Mouse (Mus musculus) cerebellum, adult 2 months (tissue): ENCODE data around the gene Ncoa5. TPM values are rescaled to one million over a fixed set of nuclear protein-coding genes. Genes with fewer than 3 reads are reported as not detected.

Source experiments
- DNase-seq, 2 experiments: peaks; one replicate each; pipeline ENCODE4 v3.0.0; 2021
- H3K27ac ChIP-seq: fragments of 200-500 bp; 2 replicates; pipeline ENCODE4 v1.5.1; 2012; ENCODE audit warnings: low read length, control low read depth, inconsistent platforms; ENCODE audit not compliant: insufficient read depth
- H3K27me3 ChIP-seq: fragments of 200-500 bp; 2 replicates; pipeline ENCODE4 v1.6.1; 2012; ENCODE audit warnings: inconsistent platforms, mild to moderate bottlenecking, low read length, moderate library complexity; ENCODE audit not compliant: control insufficient read depth, insufficient read depth
- H3K4me1 ChIP-seq: fragments of 200-500 bp; 2 replicates; pipeline ENCODE4 v1.6.1; 2011; ENCODE audit warnings: low read length; ENCODE audit not compliant: control insufficient read depth, insufficient read depth
- H3K4me3 ChIP-seq: fragments of 200-500 bp; replicated peaks from 2 replicates; pipeline ENCODE3; 2011; ENCODE audit warnings: mild to moderate bottlenecking, low read depth, low read length, control low read depth; ENCODE audit not compliant: insufficient read depth
- CTCF ChIP-seq: fragments of 200-500 bp; IDR thresholded peaks from 2 replicates; pipeline ENCODE4 v1.5.1; 2011; ENCODE audit warnings: low read depth, mild to moderate bottlenecking, control low read depth, low read length, moderate library complexity, borderline replicate concordance; ENCODE audit not compliant: insufficient read depth
- POLR2A ChIP-seq: fragments of 200-500 bp; IDR thresholded peaks from 2 replicates; pipeline ENCODE4 v1.6.1; 2011; ENCODE audit warnings: low read length, control low read depth, borderline replicate concordance; ENCODE audit not compliant: insufficient read depth
- WGBS: fragments of 180-500 bp; shearing (Covaris S2); methylation state at CpG from one replicate; pipeline ENCODE4 v1.1.7; 2018; 5-methylcytosine and 5-hydroxymethylcytosine counted together
- polyA plus RNA-seq: library from polyadenylated mRNA; depleted of rRNA; stranded (reverse); fragments of >200 nt; gene quantifications from 2 replicates; pipeline ENCODE4 v1.2.3, GENCODE M21; 2012

The Ncoa5 gene
- polyA plus RNA-seq, 1 experiment: 54.9 TPM

DNA sequence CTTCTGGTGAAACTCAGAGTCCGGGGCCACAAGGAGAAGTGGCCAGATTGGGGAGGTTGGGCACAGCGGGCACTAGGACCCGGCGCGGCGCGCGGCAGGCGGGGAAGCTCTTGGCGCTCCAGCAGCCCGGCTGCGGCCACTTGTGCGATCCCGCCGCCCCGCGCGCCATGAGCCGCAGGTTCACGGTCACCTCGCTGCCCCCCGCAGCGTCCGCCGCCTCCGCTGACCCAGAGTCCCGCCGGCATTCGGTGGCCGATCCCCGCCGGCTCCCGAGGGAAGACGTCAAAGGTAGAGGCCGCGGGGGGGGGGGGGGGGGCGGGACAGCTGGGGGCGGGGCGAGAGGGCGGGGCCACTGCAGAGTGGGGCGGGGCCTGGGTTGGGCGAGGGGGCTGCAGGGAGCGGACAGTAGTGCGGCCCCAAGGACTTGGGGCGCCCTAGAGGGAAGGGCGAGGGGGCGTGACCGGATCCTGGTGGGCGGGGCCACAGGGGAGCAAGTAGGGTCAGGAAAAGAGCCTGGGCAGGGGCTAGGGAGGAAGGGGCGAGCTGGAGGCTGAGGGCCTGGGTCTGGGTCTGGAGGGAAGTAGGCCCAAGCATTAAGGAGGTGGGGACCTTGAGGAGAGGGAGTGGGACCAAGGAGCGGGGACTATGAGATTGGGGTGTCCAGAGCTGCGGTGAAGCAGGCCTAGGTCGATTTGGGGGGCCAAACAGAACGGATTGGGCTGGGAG lies 73.8 kb downstream of the Ncoa5 start, which contains the start of gene Slc12a5:
Slc12a5 (plus strand) TSS at position 87 of the 726 bp plus-strand sequence.
- 3% methylated on average over 30 of the region's 54 CpGs for WGBS
- H3K4me3 ChIP-seq: peak within 1 kb of the TSS; percentile 69
- DNase-seq: peak; percentile 82 to 84
- TF ChIP-seq POLR2A (no peak), CTCF (no peak)
- peaks cover 11% of the 10 kb centered on the region; the same call in 1 of the 2 replicates for H3K4me1 ChIP-seq
- peak within 1 kb of the TSS; percentile 27; the same call in 1 of the 2 replicates for H3K27ac ChIP-seq
- H3K27me3 ChIP-seq: no peaks in the 10 kb centered on the region

DNA sequence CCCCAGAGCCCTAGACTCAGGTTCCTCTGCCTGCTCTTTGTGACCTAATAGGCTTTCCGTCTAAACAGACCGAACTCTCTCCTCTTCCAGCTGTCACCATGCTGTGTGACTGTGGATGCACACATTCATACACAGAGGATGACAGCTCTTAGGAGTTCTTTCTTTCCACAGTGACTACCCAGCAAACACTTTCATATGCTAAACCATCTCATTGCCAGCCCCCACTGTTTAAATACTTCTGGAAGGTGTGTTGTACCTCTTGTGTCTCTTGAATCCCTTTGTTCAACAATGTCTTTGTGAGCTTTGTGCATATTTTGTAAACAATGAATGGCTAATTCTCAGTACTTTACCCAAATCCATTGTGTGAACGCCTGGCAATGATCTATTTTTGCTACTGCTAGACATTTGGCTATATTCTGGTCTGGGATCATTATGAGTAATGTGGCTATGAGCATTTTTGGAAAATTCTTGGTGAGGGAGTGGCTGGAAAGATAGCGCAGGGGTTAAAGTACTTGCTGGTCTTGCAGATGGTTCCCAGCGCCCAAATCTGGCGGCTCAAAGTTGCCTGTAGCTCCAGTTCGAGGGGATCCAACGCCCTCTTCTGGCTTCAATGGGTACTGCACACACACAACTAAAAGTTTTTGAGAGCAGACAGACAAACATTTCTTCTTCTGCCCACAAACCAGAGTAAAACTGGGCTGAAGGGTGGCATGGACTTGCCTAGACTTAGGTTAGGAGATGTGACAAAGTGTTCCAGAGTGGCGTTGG lies 76.9 kb downstream of the Ncoa5 start:
- Histone ChIP-seq H3K4me1 (peaks cover 16% of the 10 kb centered on the region), H3K4me3 (no peak overlapping the region), H3K27me3 (no peaks in the 10 kb centered on the region), H3K27ac (no peak overlapping the region)
- TF ChIP-seq CTCF: 0 out of 2 replicates have a peak, but pooled peaks have one; percentile 4
- TF ChIP-seq POLR2A: no peak
- no peak for DNase-seq
- 61% methylated on average over 9 of the region's 9 CpGs for WGBS

DNA sequence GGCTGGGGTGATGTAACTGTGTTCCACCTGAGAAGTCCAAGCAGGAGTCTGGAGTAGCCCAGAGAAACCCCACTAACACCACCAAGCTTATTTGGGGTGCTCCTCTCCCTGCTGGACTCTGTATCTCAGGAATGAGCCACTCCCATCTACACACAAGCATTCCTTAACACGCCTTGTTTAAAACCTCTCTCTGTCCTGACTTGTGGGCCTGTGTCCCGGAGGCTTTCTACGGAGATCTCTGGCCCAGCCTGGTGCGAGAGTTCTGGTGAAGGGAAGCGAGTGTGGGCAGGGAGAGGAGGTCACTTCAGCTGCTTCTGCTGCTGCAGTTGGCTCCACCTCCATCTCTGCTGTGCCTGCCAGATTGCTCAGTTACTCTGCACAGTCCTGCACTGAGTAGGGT lies 78.5 kb downstream of the Ncoa5 start:
- Histone ChIP-seq H3K27ac (no peak overlapping the region), H3K4me1 (peaks cover 8% of the 10 kb centered on the region), H3K4me3 (no peak overlapping the region), H3K27me3 (no peaks in the 10 kb centered on the region)
- 78% methylated on average over 5 of the region's 5 CpGs for WGBS
- TF ChIP-seq POLR2A: no peak
- no peak for TF ChIP-seq CTCF
- DNase-seq: no peak

DNA sequence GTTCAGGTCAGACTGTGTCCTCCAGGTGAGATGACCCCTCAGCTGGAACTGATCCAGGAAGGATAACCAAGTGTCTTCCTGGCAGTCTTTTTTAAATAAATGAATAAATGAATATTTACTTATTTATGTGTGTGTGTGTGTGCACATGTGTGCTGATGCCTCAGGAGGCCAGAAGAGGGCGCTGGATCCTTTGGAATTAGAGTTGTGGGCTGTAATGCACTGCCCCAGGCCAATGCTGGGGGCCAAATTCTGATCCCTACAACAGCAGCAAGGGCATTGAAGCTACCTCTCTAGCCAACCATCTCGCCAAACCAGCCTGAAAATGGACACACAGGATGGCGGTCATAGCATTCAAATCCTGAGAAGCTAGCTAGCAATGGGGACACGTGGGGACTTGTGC lies 78.9 kb downstream of the Ncoa5 start:
- no peak overlapping the region for H3K4me3 ChIP-seq
- no peak for DNase-seq
- TF ChIP-seq POLR2A (no peak), CTCF (no peak)
- no peak overlapping the region for H3K27ac ChIP-seq
- WGBS: 74% methylated on average over 4 of the region's 4 CpGs
- no peaks in the 10 kb centered on the region for H3K27me3 ChIP-seq
- peaks cover 8% of the 10 kb centered on the region for H3K4me1 ChIP-seq

DNA sequence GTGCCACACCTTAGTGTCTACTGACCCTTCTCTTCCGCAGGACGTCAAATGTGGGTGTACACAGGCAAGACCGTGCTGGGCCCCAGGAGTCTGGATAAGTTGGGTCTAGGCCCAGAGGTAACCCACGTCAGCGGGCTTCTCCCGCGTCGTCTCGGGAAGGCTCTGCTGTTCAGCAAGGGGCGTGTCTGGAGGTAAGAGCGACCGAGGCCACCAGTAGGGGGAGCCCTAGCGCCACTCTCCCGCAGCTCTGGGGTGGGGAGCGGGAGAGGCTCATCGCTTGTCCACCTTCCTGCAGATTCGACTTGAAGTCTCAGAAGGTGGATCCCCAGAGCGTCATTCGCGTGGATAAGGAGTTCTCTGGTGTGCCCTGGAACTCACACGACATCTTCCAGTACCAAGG lies 81.4 kb downstream of the Ncoa5 start:
- 1% methylated on average over 21 of the region's 21 CpGs for WGBS
- Histone ChIP-seq H3K27ac (no peak overlapping the region), H3K27me3 (peaks cover 3% of the 10 kb centered on the region; the same call in 1 of the 2 replicates)

DNA sequence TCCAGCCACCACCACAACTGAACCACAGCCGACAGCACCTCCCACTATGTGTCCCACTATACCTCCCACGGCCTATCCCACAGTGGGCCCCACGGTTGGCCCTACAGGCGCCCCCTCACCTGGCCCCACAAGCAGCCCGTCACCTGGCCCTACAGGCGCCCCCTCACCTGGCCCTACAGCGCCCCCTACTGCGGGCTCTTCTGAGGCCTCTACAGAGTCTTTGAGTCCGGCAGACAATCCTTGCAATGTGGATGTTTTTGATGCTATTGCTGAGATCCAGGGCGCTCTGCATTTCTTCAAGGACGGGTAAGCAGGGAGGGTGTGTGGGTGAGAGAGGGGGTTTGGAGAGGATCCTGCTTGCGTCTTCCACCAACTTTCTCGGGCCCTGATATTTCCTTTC lies 82.2 kb downstream of the Ncoa5 start:
- Histone ChIP-seq H3K27ac (no peak overlapping the region), H3K4me3 (no peak overlapping the region), H3K4me1 (peaks cover 5% of the 10 kb centered on the region), H3K27me3 (peaks cover 3% of the 10 kb centered on the region; the same call in 1 of the 2 replicates)
- 60% methylated on average over 13 of the region's 13 CpGs for WGBS
- peak in 1 of 2 experiments; percentile 17 for DNase-seq
- TF ChIP-seq CTCF (no peak), POLR2A (no peak)

More for the DNA sequence above, 81.4 kb downstream of the Ncoa5 start:
- DNase-seq: peak; percentile 84 to 89
- TF ChIP-seq CTCF (peak; percentile 93), POLR2A (no peak)
- Histone ChIP-seq H3K4me3 (peak overlapping the region; percentile 44), H3K4me1 (peaks cover 5% of the 10 kb centered on the region)

DNA sequence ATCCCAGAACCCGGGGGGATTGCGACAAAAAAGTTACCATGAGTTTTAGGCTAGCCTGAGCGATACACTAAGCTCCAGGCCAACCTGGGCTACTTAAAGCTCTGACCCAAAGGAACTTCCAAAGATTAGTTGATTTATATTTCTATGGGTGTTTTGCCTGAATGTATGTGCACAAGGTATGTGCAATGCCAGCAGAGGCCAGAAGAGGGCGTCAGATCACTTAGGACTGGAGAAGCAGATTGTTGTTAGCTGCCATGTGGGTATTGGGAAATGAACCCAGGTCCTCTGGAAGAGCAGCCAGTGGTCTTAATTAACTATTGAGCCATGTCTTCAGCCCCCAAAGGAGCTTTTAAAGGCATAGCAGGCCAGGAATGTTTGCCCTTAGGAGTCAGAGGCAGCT lies 82.9 kb downstream of the Ncoa5 start:
- no peak overlapping the region for H3K27ac ChIP-seq
- H3K4me1 ChIP-seq: peaks cover 5% of the 10 kb centered on the region
- no peak overlapping the region for H3K4me3 ChIP-seq
- no peak for DNase-seq
- peak; percentile 8; the same call in 1 of the 2 replicates for TF ChIP-seq CTCF
- TF ChIP-seq POLR2A: no peak
- peaks cover 3% of the 10 kb centered on the region; the same call in 1 of the 2 replicates for H3K27me3 ChIP-seq
- 84% methylated on average over 4 of the region's 4 CpGs for WGBS
